ENCODE assay signal across 22 mouse cellular contexts in the genomic region with DNA sequence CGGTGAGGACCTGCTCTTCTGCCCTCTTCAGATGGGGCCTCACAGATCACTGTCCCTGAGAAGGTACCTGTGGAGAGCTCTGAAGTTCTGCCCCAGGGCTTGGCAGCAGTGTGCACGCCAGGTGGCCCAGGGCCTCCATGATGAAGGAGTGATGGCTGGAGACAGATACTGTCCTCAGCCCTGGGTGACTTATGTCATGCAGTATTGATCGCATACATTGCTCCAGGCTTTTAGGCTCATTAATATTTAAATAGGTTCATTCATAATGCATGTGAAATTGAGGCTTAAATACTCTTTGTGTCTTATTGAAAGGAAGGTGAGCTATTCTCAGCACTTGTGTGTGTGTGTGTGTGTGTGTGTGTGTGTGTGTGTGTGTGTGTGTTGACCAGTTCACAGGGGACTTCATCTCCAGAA.
A peak's percentile ranks its signal among the peaks of the same experiment; 100 is the strongest.
DNase-seq lines count a peak whose midpoint lies in the region; ATAC-seq and TF ChIP-seq lines count a peak whose summit lies in the region.
"Had no signal": no experiment of that assay in that cellular context is flagged by ENCODE, and none has a peak within 500 bp of the region (broad histone marks: within the 10 kb centered on the region; RNA-seq: fewer than 3 reads in every experiment).

No protein-coding gene starts in this region.

- DNase-seq in forebrain, embryonic 11.5 days (ENCODE audit: low spot score): no peak
- peak; percentile 50 for DNase-seq in brain, embryonic 14.5 days (ENCODE audit: low read depth)
- peak; percentile 16 for DNase-seq in mesoderm, embryonic 11.5 days (ENCODE audit: low read depth, low spot score)
- DNase-seq in lung, postnatal 10 days: no peak
- DNase-seq: adrenal gland, postnatal 25 days; cerebellum, postnatal 36 days; gastrocnemius, postnatal 10 days; heart, adult 2 months; heart, postnatal 4 days; right cerebral cortex, adult 18-20 months; thymus, postnatal 14 days had no signal

- peak; percentile 31; the same call in 1 of the 2 replicates for ATAC-seq in forebrain, embryonic 13.5 days
- no peak for ATAC-seq in forebrain, embryonic 11.5 days (replicated peaks; ENCODE audit: low FRiP score)
- peak; percentile 75 for ATAC-seq in neural tube, embryonic 13.5 days (ENCODE audit: low read depth)
- ATAC-seq in intestine, postnatal 0 days: no peak
- ATAC-seq: activated CD4-positive, CD25-positive, alpha-beta regulatory T cell, adult 4 months; forebrain, embryonic 14.5 days; intestine, embryonic 16.5 days had no signal

- no peaks in the 10 kb centered on the region for H3K27me3 ChIP-seq in forebrain, embryonic 13.5 days
- H3K27me3 ChIP-seq in forebrain, embryonic 11.5 days (ENCODE audit: control insufficient read depth, insufficient read depth, low read length): no peaks in the 10 kb centered on the region
- no peaks in the 10 kb centered on the region for H3K27me3 ChIP-seq in neural tube, embryonic 13.5 days
- H3K27me3 ChIP-seq in intestine, postnatal 0 days (replicated peaks; ENCODE audit: control insufficient read depth, insufficient read depth, low read length): no peaks in the 10 kb centered on the region
- H3K27me3 ChIP-seq: kidney, embryonic 15.5 days; limb, embryonic 12.5 days; lung, embryonic 15.5 days had no signal

- H3K36me3 ChIP-seq in forebrain, embryonic 13.5 days (ENCODE audit: poor library complexity, severe bottlenecking): no peaks in the 10 kb centered on the region
- no peaks in the 10 kb centered on the region for H3K36me3 ChIP-seq in forebrain, embryonic 11.5 days (ENCODE audit: control insufficient read depth, insufficient read depth, low read length)
- no peaks in the 10 kb centered on the region for H3K36me3 ChIP-seq in neural tube, embryonic 13.5 days
- H3K36me3 ChIP-seq in intestine, postnatal 0 days (ENCODE audit: control insufficient read depth, insufficient read depth): no peaks in the 10 kb centered on the region
- H3K36me3 ChIP-seq: G1E; kidney, embryonic 15.5 days; limb, embryonic 12.5 days; lung, embryonic 15.5 days had no signal

- no peak overlapping the region for H3K4me3 ChIP-seq in forebrain, embryonic 13.5 days
- no peak overlapping the region for H3K4me3 ChIP-seq in forebrain, embryonic 11.5 days (ENCODE audit: low read depth, low read length)
- no peak overlapping the region for H3K4me3 ChIP-seq in neural tube, embryonic 13.5 days
- H3K4me3 ChIP-seq in intestine, postnatal 0 days (ENCODE audit: low read depth, low read length): no peak overlapping the region
- H3K4me3 ChIP-seq: heart, adult 2 months; kidney, embryonic 15.5 days; limb, embryonic 12.5 days; lung, embryonic 15.5 days had no signal

- H3K9ac ChIP-seq in forebrain, embryonic 13.5 days: no peak overlapping the region
- no peak overlapping the region for H3K9ac ChIP-seq in forebrain, embryonic 11.5 days (ENCODE audit: low read length)
- no peak overlapping the region for H3K9ac ChIP-seq in neural tube, embryonic 13.5 days
- no peak overlapping the region for H3K9ac ChIP-seq in intestine, postnatal 0 days (ENCODE audit: low read depth, low read length)
- H3K9ac ChIP-seq: kidney, embryonic 15.5 days; limb, embryonic 12.5 days; liver, embryonic 14.5 days; lung, embryonic 15.5 days had no signal

- no peak overlapping the region for H3K27ac ChIP-seq in forebrain, embryonic 13.5 days
- H3K27ac ChIP-seq in forebrain, embryonic 11.5 days (ENCODE audit: low read depth, low read length): no peak overlapping the region
- peak overlapping the region; percentile 43; the same call in 1 of the 2 replicates for H3K27ac ChIP-seq in neural tube, embryonic 13.5 days (replicated peaks)
- no peak overlapping the region for H3K27ac ChIP-seq in intestine, postnatal 0 days (ENCODE audit: low read depth, low read length)
- H3K27ac ChIP-seq: heart, adult 2 months; kidney, embryonic 15.5 days; limb, embryonic 12.5 days; liver, embryonic 14.5 days; lung, embryonic 15.5 days had no signal

- no peaks in the 10 kb centered on the region for H3K4me1 ChIP-seq in forebrain, embryonic 13.5 days
- H3K4me1 ChIP-seq in forebrain, embryonic 11.5 days (replicated peaks; ENCODE audit: control insufficient read depth, insufficient read depth, low read length): no peaks in the 10 kb centered on the region
- H3K4me1 ChIP-seq in neural tube, embryonic 13.5 days (replicated peaks): peaks cover 7% of the 10 kb centered on the region
- H3K4me1 ChIP-seq in intestine, postnatal 0 days (replicated peaks; ENCODE audit: control insufficient read depth, insufficient read depth, low read length): no peaks in the 10 kb centered on the region
- H3K4me1 ChIP-seq: kidney, embryonic 15.5 days; limb, embryonic 12.5 days; lung, embryonic 15.5 days had no signal

- no peak for TF ChIP-seq CTCF in brain, embryonic 14.5 days (IDR thresholded peaks at IDR 0.05; ENCODE audit: borderline replicate concordance, extremely low read depth, insufficient read depth, insufficient read length)
- no peak for TF ChIP-seq CTCF in intestine, postnatal 0 days (IDR thresholded peaks at IDR 0.05; ENCODE audit: low read depth)

- WGBS in forebrain, embryonic 13.5 days: 74% methylated on average over 3 of the region's 3 CpGs
- WGBS in forebrain, embryonic 11.5 days: 86% methylated on average over 3 of the region's 3 CpGs
- WGBS in neural tube, embryonic 13.5 days: 35% methylated on average over 3 of the region's 3 CpGs
- 79% methylated on average over 3 of the region's 3 CpGs for WGBS in intestine, postnatal 0 days

- no peak overlapping the region for H3K4me2 ChIP-seq in forebrain, embryonic 13.5 days
- H3K4me2 ChIP-seq in forebrain, embryonic 11.5 days (ENCODE audit: low read depth, low read length, severe bottlenecking): no peak overlapping the region
- H3K4me2 ChIP-seq in neural tube, embryonic 13.5 days: no peak overlapping the region
- H3K4me2 ChIP-seq in intestine, postnatal 0 days (replicated peaks; ENCODE audit: low read depth): no peak overlapping the region
- H3K4me2 ChIP-seq: kidney, embryonic 15.5 days; limb, embryonic 12.5 days; lung, embryonic 15.5 days had no signal

- H3K9me3 ChIP-seq in forebrain, embryonic 13.5 days (replicated peaks): no peaks in the 10 kb centered on the region
- H3K9me3 ChIP-seq in forebrain, embryonic 11.5 days (ENCODE audit: control insufficient read depth, low read length): no peaks in the 10 kb centered on the region
- H3K9me3 ChIP-seq in neural tube, embryonic 13.5 days: no peaks in the 10 kb centered on the region
- no peaks in the 10 kb centered on the region for H3K9me3 ChIP-seq in intestine, postnatal 0 days (ENCODE audit: control insufficient read depth)
- H3K9me3 ChIP-seq: kidney, embryonic 15.5 days; limb, embryonic 12.5 days; lung, embryonic 15.5 days had no signal

- no peak for TF ChIP-seq POLR2A in brain, embryonic 14.5 days (IDR thresholded peaks at IDR 0.05; ENCODE audit: borderline replicate concordance, extremely low read depth, insufficient read depth, insufficient read length, poor library complexity, severe bottlenecking)

Comparison
In these comparisons a context has a peak if more than half of its experiments do, and no peak if none do; other contexts are left out.
1. ATAC-seq: peak in forebrain, embryonic 13.5 days (single experiment) and neural tube, embryonic 13.5 days (single experiment); none in forebrain, embryonic 11.5 days (single experiment) and intestine, postnatal 0 days (single experiment).
2. DNase-seq: peak in brain, embryonic 14.5 days (single experiment) and mesoderm, embryonic 11.5 days (single experiment); none in forebrain, embryonic 11.5 days (single experiment) and lung, postnatal 10 days (single experiment).